Mouse (Mus musculus) lung, postnatal 0 days (tissue): ENCODE data around the gene Veph1. TPM values are rescaled to one million over a fixed set of nuclear protein-coding genes. Genes with fewer than 3 reads are reported as not detected.

Experiments
- ATAC-seq: fragments of 200-750 bp; cut with Nextera tagmentation; 2 replicates; pipeline ENCODE4 v1.8.0; 2017; ENCODE audit warnings: moderate library complexity
- DNase-seq: peaks from one replicate; pipeline ENCODE4 v3.0.0-alpha.2; 2016; ENCODE audit warnings: low spot score
- H3K27ac ChIP-seq: fragments of 300-500 bp; sonication (generic); 2 replicates; pipeline ENCODE4 v1.5.1; 2014; ENCODE audit warnings: antibody characterized with exemption, mild to moderate bottlenecking, low read length, mixed read lengths
- H3K27me3 ChIP-seq: fragments of 300-500 bp; sonication (generic); replicated peaks from 2 replicates; pipeline ENCODE4 v1.6.1; 2014; ENCODE audit warnings: low read length, mixed read lengths; ENCODE audit not compliant: insufficient read depth
- H3K36me3 ChIP-seq: fragments of 300-500 bp; sonication (generic); 2 replicates; pipeline ENCODE4 v1.6.1; 2014; ENCODE audit warnings: low read length, mixed read lengths; ENCODE audit not compliant: insufficient read depth
- H3K4me1 ChIP-seq: fragments of 300-500 bp; sonication (generic); 2 replicates; pipeline ENCODE4 v1.6.1; 2014; ENCODE audit warnings: antibody characterized with exemption, low read depth, low read length, mixed read lengths; ENCODE audit not compliant: insufficient read depth
- H3K4me2 ChIP-seq: fragments of 300-500 bp; sonication (generic); replicated peaks from 2 replicates; pipeline ENCODE4 v1.6.1; 2014; ENCODE audit warnings: low read depth, mild to moderate bottlenecking, low read length, moderate library complexity, mixed read lengths
- H3K4me3 ChIP-seq: fragments of 300-500 bp; sonication (generic); 2 replicates; pipeline ENCODE4 v1.5.1; 2014; ENCODE audit warnings: low read depth, low read length
- H3K9ac ChIP-seq: fragments of 300-500 bp; sonication (generic); replicated peaks from 2 replicates; pipeline ENCODE4 v1.6.1; 2014; ENCODE audit warnings: low read depth, mild to moderate bottlenecking
- H3K9me3 ChIP-seq: fragments of 300-500 bp; sonication (generic); 2 replicates; pipeline ENCODE4 v1.6.1; 2016; ENCODE audit warnings: low read length, mixed read lengths
- CTCF ChIP-seq: IDR thresholded peaks from 2 replicates; pipeline ENCODE4 v1.5.1; 2016; ENCODE audit warnings: antibody characterized with exemption, mild to moderate bottlenecking
- EP300 ChIP-seq: IDR thresholded peaks from 2 replicates; pipeline ENCODE4 v1.6.1; 2016; ENCODE audit warnings: antibody characterized with exemption, mild to moderate bottlenecking, control low read depth
- WGBS: fragments of 180-500 bp; shearing (Covaris S2); extraction: QIAGEN DNeasy Blood & Tissue Kit; methylation state at CpG from one replicate; pipeline ENCODE4 v1.1.7; 2014; 5-methylcytosine and 5-hydroxymethylcytosine counted together
- polyA plus RNA-seq: library from polyadenylated mRNA; unstranded; fragments of >200 nt; fragmentation: Nextera tagmentation; extraction: Ambion mirVana; gene quantifications from 2 replicates; pipeline ENCODE4 v1.2.1, GENCODE M21; 2015

Gene Veph1
- polyA plus RNA-seq, 1 experiment from 2014 or later: 3.0 TPM

GRCm38 (mm10) chr3:66137601-66138000 is 159.0 kb downstream of the Veph1 start:
- TF ChIP-seq EP300 (no peak), CTCF (no peak)
- H3K9me3 ChIP-seq: no peaks in the 10 kb centered on the region
- no peak for ATAC-seq
- DNase-seq: no peak
- H3K27ac ChIP-seq: no peak overlapping the region
- no peak overlapping the region for H3K4me3 ChIP-seq
- no peak overlapping the region for H3K4me2 ChIP-seq
- 68% methylated on average over 7 of the region's 7 CpGs for WGBS
- H3K36me3 ChIP-seq: no peaks in the 10 kb centered on the region
- H3K4me1 ChIP-seq: no peaks in the 10 kb centered on the region
- no peaks in the 10 kb centered on the region for H3K27me3 ChIP-seq
- H3K9ac ChIP-seq: no peak overlapping the region

DNA sequence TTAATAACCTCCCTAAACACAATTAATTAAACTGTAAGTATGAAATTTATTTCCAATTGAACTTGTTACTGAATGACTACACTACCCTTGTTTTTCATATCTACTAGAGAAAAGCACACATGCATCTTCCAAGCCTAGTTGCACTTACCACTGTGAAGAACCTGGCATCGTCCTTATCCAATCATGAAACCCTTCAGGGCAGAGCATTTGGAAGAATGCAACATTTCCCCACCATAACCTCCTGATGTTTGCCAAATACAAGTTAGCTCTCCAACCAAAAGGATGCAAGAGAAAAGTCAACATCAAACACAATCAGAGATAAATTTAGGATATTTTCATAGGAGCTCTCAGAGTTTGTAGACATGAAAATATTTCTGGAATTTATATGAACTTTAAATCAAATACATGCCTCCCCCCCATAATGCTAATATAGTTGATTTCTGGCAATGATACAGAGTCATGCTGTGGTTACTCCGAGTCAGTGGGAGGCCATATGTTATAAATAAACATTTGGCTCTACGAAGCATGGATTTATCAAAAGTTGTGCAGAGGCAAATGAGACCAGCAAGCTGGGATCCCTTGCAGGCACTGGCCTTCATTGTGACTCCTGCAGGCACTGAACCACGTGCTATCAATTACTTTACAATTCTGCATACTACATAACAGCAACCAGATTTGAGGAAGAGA is 165.2 kb downstream of the Veph1 start:
- 36% methylated on average over 4 of the region's 4 CpGs for WGBS
- DNase-seq (no peak), ATAC-seq (no peak)
- Histone ChIP-seq H3K9me3 (no peaks in the 10 kb centered on the region), H3K4me2 (no peak overlapping the region), H3K4me3 (no peak overlapping the region), H3K36me3 (no peaks in the 10 kb centered on the region), H3K27me3 (no peaks in the 10 kb centered on the region), H3K27ac (no peak overlapping the region), H3K4me1 (no peaks in the 10 kb centered on the region), H3K9ac (no peak overlapping the region)
- TF ChIP-seq CTCF (no peak), EP300 (no peak)

- no peaks in the 10 kb centered on the region for H3K4me1 ChIP-seq
- no peak for TF ChIP-seq EP300
- no peak for TF ChIP-seq CTCF
- no peaks in the 10 kb centered on the region for H3K36me3 ChIP-seq
- H3K9ac ChIP-seq: no peak overlapping the region
- no peak for DNase-seq
- no peak for ATAC-seq
- no peak overlapping the region for H3K4me3 ChIP-seq
- no peak overlapping the region for H3K27ac ChIP-seq
- no peak overlapping the region for H3K4me2 ChIP-seq
- 39% methylated on average over 5 of the region's 5 CpGs for WGBS
- H3K27me3 ChIP-seq: no peaks in the 10 kb centered on the region
- H3K9me3 ChIP-seq: no peaks in the 10 kb centered on the region
These were observed 166.9 kb downstream of the Veph1 start for GRCm38 (mm10) chr3:66129689-66130088.

DNA sequence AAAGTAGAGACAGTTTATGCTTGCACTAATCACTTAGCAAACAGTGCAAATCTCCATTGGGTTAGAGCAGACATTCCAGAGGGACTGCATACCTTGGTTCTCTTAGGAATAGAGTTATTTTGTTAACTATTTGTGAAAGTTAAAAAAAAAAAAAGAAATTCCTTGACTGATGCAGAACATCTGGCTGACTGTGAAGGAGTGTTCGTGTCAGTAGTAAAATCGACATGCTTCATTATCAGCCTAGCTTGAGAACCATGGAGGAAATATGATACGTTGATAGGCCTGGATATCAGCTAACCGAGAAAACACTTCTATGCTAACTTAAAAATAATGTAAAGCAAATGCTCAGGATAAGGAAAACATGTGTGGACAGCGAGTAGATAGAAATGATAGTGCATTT is 191.1 kb downstream of the Veph1 start:
- Histone ChIP-seq H3K4me3 (no peak overlapping the region), H3K4me1 (no peaks in the 10 kb centered on the region), H3K9ac (no peak overlapping the region), H3K27ac (no peak overlapping the region), H3K9me3 (no peaks in the 10 kb centered on the region), H3K4me2 (no peak overlapping the region), H3K27me3 (no peaks in the 10 kb centered on the region), H3K36me3 (no peaks in the 10 kb centered on the region)
- ATAC-seq (no peak), DNase-seq (no peak)
- WGBS: 37% methylated on average over 5 of the region's 5 CpGs
- no peak for TF ChIP-seq CTCF
- no peak for TF ChIP-seq EP300

DNA sequence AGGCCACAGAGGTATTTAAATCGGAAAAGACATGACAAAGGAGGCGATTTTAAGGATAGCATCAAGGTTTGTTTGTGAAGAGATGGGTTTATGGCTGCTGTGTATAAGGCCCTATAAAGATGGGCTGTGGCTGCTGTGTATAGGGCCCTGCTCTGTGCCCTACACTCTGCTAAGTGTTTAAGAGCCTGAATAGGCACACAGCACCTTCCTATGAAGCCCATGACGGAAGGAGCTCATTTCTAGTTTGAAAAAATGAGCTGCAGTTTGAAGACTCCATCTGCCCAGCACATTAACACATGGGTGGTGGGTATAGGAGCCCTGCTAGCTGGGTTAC is 194.1 kb downstream of the Veph1 start:
- Histone ChIP-seq H3K36me3 (no peaks in the 10 kb centered on the region), H3K9me3 (no peaks in the 10 kb centered on the region), H3K27me3 (no peaks in the 10 kb centered on the region), H3K4me2 (no peak overlapping the region), H3K4me1 (no peaks in the 10 kb centered on the region), H3K9ac (no peak overlapping the region), H3K27ac (no peak overlapping the region), H3K4me3 (no peak overlapping the region)
- no peak for TF ChIP-seq CTCF
- no peak for TF ChIP-seq EP300
- ATAC-seq (no peak), DNase-seq (no peak)
- 83% methylated on average over 3 of the region's 3 CpGs for whole genome bisulfite sequencing

DNA sequence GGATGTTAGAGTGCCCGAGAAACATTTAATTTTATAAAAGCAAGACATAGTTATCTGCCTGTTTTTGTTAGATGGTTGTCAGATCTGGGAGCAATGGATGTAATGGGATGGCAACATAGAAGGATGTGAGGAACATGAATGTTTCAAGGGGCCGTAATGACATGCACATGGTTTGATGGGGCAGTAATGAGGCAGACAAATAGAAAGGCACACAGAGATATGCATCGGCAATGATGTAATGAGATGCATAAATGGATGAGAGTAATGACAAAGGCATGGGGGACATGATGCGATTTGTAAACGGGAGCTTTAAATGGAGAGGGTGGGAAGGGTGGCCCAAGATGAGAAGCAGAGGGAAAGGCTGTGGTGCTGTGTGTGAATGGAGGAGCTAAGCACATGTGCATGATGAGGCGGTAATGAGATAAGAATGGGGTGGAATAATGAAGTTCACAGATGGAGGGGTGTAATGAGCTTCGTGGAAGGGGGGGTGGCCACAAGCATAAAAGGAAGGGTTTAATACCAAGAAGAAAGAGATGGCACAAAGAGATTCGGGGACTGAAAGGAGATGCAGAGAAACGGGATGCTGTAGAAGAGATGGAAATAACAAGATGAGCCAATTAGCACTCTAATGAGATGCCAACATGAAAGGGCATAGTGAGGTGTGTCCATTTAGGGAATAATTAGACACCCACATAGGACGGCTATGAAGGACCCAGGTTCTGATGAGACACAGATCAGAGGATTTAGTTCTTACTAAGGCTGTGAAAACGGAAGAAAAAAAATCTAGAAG is 194.6 kb downstream of the Veph1 start:
- H3K27me3 ChIP-seq: no peaks in the 10 kb centered on the region
- H3K9ac ChIP-seq: no peak overlapping the region
- TF ChIP-seq CTCF (no peak), EP300 (no peak)
- ATAC-seq: no peak
- H3K4me3 ChIP-seq: no peak overlapping the region
- no peak overlapping the region for H3K27ac ChIP-seq
- DNase-seq: no peak
- no peaks in the 10 kb centered on the region for H3K36me3 ChIP-seq
- no peaks in the 10 kb centered on the region for H3K4me1 ChIP-seq
- H3K9me3 ChIP-seq: no peaks in the 10 kb centered on the region
- 87% methylated on average over 11 of the region's 11 CpGs for WGBS
- H3K4me2 ChIP-seq: no peak overlapping the region
